Mouse (Mus musculus): Measurements from ENCODE around the gene Slc16a1.
"Not testable (repeated sequence)": the region's sequence is repeated elsewhere in the genome, so short reads cannot be mapped to it uniquely, and the experiment has no call there.

Slc16a1 gene

DNA sequence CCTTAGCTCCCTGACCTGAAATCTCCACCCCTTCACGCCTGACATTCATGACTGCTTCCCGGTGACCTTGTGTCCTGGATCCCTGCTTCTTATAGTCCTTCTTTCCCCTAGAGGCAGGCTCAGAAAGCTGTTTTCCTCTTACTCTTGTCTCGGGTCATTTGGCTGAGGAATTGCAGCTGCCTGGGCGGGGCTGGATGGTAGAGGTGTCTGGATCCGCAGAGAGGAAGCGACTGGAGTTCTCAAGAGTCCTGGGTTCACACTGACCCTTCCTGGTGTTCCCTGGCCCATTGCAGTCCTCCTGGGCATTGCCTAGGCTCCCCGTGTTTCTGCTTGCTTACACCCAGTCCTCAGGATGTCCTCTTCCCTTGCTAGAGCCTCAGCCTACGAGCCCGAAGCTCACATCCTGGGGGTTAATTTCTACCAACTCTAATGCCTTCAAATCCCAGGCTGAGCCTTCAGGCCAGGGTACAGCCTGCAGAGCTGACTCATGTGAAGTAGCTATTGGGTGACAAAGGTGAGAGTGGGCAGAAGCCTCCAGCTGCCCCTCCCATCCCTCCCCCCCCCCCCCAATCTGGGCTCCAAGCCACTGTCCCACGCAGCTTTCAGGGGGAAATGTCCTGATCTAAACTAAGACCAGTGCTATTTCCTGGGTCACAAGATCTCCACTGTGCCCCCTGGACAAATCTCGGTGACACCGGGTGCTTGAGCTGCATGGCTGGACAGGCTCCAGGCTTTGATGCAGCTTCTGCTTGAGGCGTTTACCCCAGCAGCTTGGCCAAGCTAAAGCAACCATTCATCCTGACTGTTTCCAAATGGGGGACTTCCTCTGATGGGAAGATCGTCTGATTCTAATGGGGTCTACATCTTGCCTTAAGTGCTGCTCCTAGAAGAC is 36.1 kb downstream of the Slc16a1 start:
- peak; percentile 50 to 77 for DNase-seq (ENCODE audit: low spot score in 2 of 2)

DNA sequence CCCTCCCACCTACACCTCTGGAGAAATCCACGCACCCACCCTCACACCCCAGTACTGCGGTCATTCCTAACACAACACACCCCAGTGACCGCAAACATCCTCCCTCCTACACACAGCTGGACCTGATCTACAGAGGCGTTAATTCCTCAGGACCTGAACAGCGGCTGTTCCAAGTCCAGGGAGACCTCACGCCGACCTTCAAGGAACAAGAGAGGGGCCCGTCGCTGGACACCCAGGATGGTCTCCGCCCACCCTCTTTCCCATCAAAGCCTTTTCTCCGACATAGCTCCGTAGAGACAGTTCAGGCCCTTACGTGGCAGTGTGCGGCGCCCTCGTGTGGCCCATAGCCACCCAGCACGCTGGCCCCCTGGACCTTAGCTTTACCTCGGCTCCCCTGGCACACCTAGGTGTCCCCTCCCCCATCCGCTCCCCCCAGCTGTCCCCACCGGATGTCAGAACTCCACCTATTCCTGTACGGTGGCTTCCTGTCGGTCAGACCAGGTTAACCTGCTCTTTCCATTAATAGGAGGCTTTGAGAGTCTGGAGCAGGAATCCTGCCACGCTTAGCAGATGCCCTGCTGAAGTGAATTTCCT is 36.9 kb downstream of the Slc16a1 start:
- DNase-seq (ENCODE audit: low spot score in 2 of 2): peak; percentile 80 to 90

DNA sequence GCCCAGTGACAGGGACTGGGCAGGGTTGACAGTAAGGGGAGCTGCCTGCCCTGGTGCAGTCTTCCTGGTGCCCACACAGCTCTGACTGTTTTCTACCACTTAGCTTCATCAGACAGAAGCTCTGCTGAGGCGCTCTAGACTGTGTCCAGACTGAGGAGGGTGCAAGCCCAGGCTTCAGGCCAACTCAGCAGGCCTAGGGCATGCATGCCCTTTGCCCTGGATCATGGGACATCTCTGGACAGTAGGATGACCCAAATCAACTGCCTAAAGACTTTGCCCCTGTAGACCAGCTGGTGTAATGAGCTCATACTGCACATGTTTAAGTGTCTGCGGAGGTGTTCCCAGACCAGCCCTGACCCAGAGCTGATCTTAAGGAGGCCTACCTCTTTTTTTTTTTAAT is 39.3 kb downstream of the Slc16a1 start:
- no peak for DNase-seq (ENCODE audit: low spot score in 2 of 2)

DNA sequence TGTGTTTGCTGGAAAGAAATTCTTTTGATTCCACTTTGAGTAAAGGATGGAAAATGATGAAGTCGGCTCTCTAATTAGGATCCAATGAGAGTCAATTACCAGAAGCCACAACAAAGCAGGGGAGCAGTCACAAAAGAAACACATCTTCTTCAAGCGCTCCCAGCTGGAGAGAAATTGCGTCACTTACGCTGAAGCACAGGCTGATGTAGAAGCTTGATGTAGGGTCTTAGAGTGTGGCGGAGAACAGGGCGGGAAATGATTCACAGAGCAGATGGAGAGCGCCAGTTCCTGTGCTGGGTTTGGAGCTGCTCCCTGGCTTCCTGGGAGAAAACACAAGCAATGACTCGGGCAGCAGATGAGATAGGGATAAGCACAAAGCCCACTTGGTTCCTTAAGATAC is 40.4 kb downstream of the Slc16a1 start:
- no peak for DNase-seq (ENCODE audit: low spot score in 2 of 2)

DNA sequence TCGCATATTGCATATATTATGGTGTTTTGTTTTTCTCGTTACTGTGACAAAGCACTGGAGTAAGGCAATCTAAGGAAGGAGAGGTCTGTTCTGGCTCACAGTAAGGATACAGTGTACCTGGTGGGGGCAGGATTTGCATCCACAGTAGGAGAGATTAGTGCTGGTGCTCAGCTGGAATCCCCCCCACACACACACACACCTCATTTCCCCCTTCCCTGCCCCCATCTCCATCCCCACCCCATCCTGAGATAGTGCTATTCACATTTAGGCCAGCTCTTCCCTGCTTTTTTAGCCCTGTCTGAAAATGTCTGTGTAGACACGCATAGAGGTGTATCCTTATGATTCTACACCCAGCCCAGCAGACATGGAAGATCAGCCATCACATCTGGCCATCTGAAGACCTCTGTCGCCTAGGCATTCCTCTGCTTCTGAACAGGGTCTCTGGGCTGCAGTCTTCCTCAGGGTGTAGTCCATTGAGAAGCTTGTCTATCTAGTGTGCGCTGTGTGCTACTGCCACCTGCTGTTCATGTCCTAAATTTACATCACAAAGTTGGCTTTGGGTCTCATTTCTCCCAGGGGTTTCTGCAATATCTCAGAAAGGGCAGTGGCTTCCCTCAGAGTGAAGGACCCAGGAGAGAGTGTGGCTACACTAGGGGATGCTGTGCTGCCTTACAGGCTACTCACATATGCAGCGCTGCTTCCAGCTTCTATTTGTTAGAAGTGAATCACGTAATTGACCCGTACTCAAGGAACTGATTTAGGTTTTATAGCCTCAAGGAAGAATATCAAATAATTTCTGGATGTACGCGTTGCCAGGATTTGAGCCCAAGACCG is 44.4 kb downstream of the Slc16a1 start:
- peak; percentile 57 to 81 for DNase-seq (ENCODE audit: low spot score in 2 of 2)

DNA sequence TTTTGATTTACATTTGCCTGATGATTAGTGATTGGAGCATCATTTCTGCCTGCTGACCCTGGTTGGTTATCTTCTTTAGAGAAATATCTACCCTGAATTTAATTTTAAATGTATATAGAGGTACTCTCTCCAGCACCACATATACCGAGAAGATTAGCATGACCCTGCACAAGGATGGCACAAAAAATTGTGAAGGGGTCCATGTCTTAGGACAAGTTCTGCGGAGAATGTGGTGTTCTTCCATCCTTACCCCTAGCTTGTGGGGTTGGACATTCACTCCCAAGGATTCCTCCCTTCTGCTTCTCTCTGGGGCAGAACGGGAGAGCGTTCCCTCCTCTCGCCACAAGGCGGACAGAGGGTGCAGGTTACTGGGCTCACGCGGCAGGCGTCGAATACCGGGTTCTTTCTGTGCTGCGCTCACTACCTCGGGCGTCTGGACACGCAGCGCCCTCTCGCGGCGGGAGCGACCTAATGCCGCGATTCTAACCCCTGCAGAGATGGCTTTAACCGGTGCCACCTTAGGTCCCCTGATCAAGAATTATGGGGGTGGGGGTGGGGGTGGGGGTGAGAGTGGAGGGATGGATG is 62.4 kb downstream of the Slc16a1 start:
- DNase-seq (ENCODE audit: low spot score in 2 of 2): peak; percentile 83 to 95

DNA sequence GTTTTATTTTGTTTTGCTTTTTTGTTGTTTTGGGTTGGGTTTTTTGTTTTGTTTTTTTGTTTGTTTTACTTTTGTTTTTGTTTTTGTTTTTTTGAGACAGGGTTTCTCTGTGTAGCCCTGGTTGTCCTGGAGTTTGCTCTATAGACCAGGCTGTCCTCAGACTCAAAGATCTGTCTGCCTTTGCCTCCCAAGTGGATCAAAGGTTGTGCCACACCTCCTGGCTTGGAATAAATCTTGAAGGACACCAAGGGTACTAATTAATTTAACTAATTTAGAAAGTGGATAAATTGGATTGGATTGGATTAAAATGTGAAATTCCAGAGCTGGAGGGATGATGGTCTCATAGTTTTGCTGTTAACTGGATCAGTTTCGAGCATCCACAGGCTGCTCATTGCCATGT is 63.3 kb downstream of the Slc16a1 start:
- DNase-seq (ENCODE audit: low spot score in 2 of 2): no peak

DNA sequence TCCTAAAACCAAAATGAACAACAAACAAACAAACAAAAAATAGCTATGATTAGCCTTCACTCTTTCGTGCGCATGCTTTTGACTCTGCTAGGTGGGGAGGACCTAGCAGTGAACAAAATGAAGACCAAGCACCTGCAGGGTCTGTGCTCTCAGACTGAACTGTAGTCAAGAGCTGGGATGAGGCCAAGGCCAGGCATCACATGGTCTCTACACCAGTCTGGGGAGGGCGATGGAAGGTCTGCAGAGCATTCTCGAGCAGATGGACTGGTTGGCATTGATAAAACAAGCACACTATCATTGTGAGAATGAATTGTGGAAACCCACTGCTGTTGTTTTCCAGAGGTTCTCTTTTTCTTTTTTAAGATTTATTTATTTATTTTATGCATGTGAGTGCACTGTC is 65.5 kb downstream of the Slc16a1 start:
- DNase-seq (ENCODE audit: low spot score in 2 of 2): no peak

DNA sequence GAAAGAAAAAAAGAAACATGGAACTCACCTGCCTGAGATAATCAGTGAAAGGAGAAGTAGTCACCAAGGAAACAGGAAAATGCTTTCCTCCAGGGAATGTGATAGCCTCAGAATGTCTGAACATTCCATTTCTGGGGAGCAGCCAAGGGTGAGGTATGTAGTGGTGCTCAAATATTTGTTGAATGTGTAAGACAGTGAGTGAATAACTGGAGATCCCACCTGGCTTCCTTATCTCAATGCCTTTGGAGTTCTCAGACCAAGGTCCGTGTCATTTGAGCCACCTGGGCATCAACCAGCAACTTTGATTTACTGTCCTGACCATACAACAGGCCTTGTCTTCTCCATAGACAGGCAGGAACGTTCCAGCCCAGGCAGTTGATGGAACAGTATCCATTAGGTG is 68.0 kb downstream of the Slc16a1 start:
- DNase-seq (ENCODE audit: low spot score in 2 of 2): no peak

DNA sequence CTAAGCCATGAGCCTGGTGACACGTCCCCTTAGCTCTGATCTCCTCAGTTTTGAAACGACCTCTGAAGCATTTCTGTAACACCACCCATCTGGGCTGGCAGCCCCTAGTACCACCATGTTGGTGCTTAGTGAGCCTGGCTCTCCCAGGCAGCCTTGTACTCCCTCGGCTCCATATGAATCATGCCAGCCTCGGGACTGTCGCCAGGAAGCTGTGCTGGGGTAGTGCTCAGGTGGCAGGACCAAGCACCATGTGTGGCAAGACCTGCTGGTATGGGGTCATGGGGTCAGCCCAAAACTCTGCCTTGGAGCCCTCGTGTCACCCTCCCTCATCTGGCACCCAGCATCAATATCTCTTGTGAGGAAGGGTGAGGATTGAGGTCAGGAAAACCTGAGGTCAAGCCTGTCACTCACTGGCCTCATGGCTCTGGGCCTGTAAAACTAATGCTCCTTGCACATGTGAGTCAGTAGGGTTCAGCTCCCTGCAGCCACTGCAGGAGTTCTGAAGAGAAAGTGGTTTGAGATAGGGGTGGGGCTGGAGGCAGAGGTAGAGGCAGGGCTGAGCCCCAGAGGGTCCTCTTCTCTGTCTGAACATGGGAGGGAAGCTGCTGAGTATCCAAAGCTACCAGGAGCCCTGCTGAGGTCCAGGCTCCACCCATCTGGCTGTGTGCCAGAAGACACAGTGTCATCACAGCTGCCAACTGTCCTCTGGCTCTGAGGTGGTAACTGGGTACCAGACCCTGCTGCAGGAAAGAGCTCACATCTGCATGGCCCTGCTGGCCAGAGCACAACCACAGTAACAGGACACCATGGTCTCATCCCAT is 68.7 kb downstream of the Slc16a1 start:
- not testable (repeated sequence) for DNase-seq (ENCODE audit: low spot score in 2 of 2)

DNA sequence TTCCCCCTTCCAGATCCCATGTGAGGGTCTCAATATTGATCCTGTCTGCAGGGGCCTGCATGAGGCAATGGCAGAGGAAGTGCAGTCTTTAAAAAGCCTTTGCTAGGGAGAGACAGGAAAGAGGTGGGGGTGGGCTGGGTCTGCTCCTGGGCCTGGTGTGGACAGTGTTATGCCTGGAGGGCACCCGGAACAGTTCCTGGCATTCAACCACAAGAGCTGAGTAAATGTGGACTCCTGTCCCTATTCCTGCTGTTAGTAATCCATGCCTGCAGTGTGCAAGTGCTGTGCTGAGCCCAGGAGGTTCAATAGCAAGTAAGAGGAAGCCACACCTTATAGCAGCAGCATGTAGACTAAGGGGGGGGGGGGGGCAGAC is 69.3 kb downstream of the Slc16a1 start:
- DNase-seq (ENCODE audit: low spot score in 2 of 2): not testable (repeated sequence)
